ENCODE assay signal across 25 mouse cellular contexts in genomic region chr17:85847756-85848155, GRCm38 (mm10).
DNase-seq lines count a peak whose midpoint lies in the region; ATAC-seq and TF ChIP-seq lines count a peak whose summit lies in the region.
"Had no signal": no experiment of that assay in that cellular context is flagged by ENCODE, and none has a peak within 500 bp of the region (broad histone marks: within the 10 kb centered on the region; RNA-seq: fewer than 3 reads in every experiment).

No protein-coding gene starts in this region.

- H3K9ac ChIP-seq in kidney, postnatal 0 days (ENCODE audit: low read depth, low read length), result no peak overlapping the region
- 0 out of 2 replicates have a peak overlapping the region, but pooled peaks have one; percentile 32 for H3K9ac ChIP-seq in embryonic facial prominence, embryonic 13.5 days
- H3K9ac ChIP-seq in limb, embryonic 13.5 days, result no peak overlapping the region
- H3K9ac ChIP-seq: forebrain, embryonic 15.5 days; heart, embryonic 13.5 days; hindbrain, embryonic 13.5 days had no signal

- no peaks in the 10 kb centered on the region for H3K36me3 ChIP-seq in kidney, postnatal 0 days (ENCODE audit: insufficient read depth, low read length)
- no peaks in the 10 kb centered on the region for H3K36me3 ChIP-seq in embryonic facial prominence, embryonic 10.5 days (replicated peaks)
- H3K36me3 ChIP-seq in embryonic facial prominence, embryonic 13.5 days, result no peaks in the 10 kb centered on the region
- H3K36me3 ChIP-seq in limb, embryonic 13.5 days, result no peaks in the 10 kb centered on the region
- H3K36me3 ChIP-seq: forebrain, embryonic 15.5 days; heart, embryonic 13.5 days; hindbrain, embryonic 13.5 days had no signal

- no peaks in the 10 kb centered on the region for H3K9me3 ChIP-seq in kidney, postnatal 0 days (replicated peaks; ENCODE audit: low read length)
- H3K9me3 ChIP-seq in embryonic facial prominence, embryonic 10.5 days, result no peaks in the 10 kb centered on the region
- no peaks in the 10 kb centered on the region for H3K9me3 ChIP-seq in embryonic facial prominence, embryonic 13.5 days
- 0 out of 2 replicates have a peak, but pooled peaks cover 6% of the 10 kb centered on the region for H3K9me3 ChIP-seq in limb, embryonic 13.5 days
- H3K9me3 ChIP-seq: forebrain, embryonic 15.5 days; heart, embryonic 13.5 days; hindbrain, embryonic 13.5 days had no signal

- DNase-seq in kidney, postnatal 0 days (ENCODE audit: low spot score), result peak; percentile 59
- DNase-seq in kidney, postnatal 10 days, result no peak
- DNase-seq in embryonic facial prominence, embryonic 10.5 days (ENCODE audit: low spot score), result peak; percentile 74
- DNase-seq in adrenal gland, adult 8-10 months, result no peak
- DNase-seq in left cerebral cortex, postnatal 25 days (ENCODE audit: low spot score in 2 of 2), result no peak
- DNase-seq in heart, adult 9 months (ENCODE audit: low spot score in 2 of 2), result no peak
- DNase-seq: adrenal gland, adult 2 months; cerebellum, adult 18-20 months; cerebellum, postnatal 14 days; gastrocnemius, postnatal 10 days; heart, postnatal 14 days; kidney, adult 18-20 months; kidney, postnatal 25 days; layer of hippocampus, postnatal 36 days; lung, adult 18-20 months; lung, postnatal 14 days; right cerebral cortex, postnatal 25 days; thymus, postnatal 14 days had no signal

- intact Hi-C loops in left cerebral cortex, postnatal 25 days (cut with DNase I), result no loop called here

- H3K4me2 ChIP-seq in kidney, postnatal 0 days (ENCODE audit: low read length), result no peak overlapping the region
- H3K4me2 ChIP-seq in embryonic facial prominence, embryonic 13.5 days, result peak overlapping the region; percentile 26
- peak overlapping the region; percentile 33 for H3K4me2 ChIP-seq in limb, embryonic 13.5 days (replicated peaks)
- H3K4me2 ChIP-seq: forebrain, embryonic 15.5 days; heart, embryonic 13.5 days; hindbrain, embryonic 13.5 days; liver, embryonic 11.5 days had no signal

- H3K4me1 ChIP-seq in kidney, postnatal 0 days (replicated peaks; ENCODE audit: insufficient read depth, low read length), result no peaks in the 10 kb centered on the region
- H3K4me1 ChIP-seq in embryonic facial prominence, embryonic 10.5 days, result peaks cover 38% of the 10 kb centered on the region
- peaks cover 17% of the 10 kb centered on the region for H3K4me1 ChIP-seq in embryonic facial prominence, embryonic 13.5 days
- peaks cover 23% of the 10 kb centered on the region for H3K4me1 ChIP-seq in limb, embryonic 13.5 days
- H3K4me1 ChIP-seq: forebrain, embryonic 15.5 days; heart, embryonic 13.5 days; hindbrain, embryonic 13.5 days had no signal

- no peak overlapping the region for H3K4me3 ChIP-seq in kidney, postnatal 0 days (replicated peaks; ENCODE audit: low read depth, low read length)
- 0 out of 2 replicates have a peak overlapping the region, but pooled peaks have one; percentile 2 for H3K4me3 ChIP-seq in embryonic facial prominence, embryonic 10.5 days
- H3K4me3 ChIP-seq in embryonic facial prominence, embryonic 13.5 days, result no peak overlapping the region
- no peak overlapping the region for H3K4me3 ChIP-seq in limb, embryonic 13.5 days
- H3K4me3 ChIP-seq: forebrain, embryonic 15.5 days; heart, embryonic 13.5 days; hindbrain, embryonic 13.5 days; layer of hippocampus, adult 2 months had no signal

- no peak for ATAC-seq in kidney, postnatal 0 days (replicated peaks; ENCODE audit: low FRiP score, low read depth)
- no peak for ATAC-seq in embryonic facial prominence, embryonic 13.5 days (ENCODE audit: insufficient number of reproducible peaks, insufficient read depth, low FRiP score, low TSS enrichment, low read depth)
- ATAC-seq in limb, embryonic 13.5 days (ENCODE audit: low FRiP score, low read depth), result peak; percentile 44; the same call in 1 of the 2 replicates
- ATAC-seq: forebrain, embryonic 15.5 days had no signal

- no peak for TF ChIP-seq CTCF in kidney, postnatal 0 days (IDR thresholded peaks at IDR 0.05; ENCODE audit: low read depth)

- 28% methylated on average over 7 of the region's 7 CpGs for WGBS in kidney, postnatal 0 days
- 39% methylated on average over 7 of the region's 7 CpGs for WGBS in embryonic facial prominence, embryonic 10.5 days
- WGBS in embryonic facial prominence, embryonic 13.5 days, result 19% methylated on average over 7 of the region's 7 CpGs
- WGBS in limb, embryonic 13.5 days, result 13% methylated on average over 7 of the region's 7 CpGs

- H3K27me3 ChIP-seq in kidney, postnatal 0 days (ENCODE audit: insufficient read depth, low read length), result no peaks in the 10 kb centered on the region
- H3K27me3 ChIP-seq in embryonic facial prominence, embryonic 10.5 days (replicated peaks; ENCODE audit: low read depth, poor library complexity, severe bottlenecking), result peaks cover 13% of the 10 kb centered on the region
- no peaks in the 10 kb centered on the region for H3K27me3 ChIP-seq in embryonic facial prominence, embryonic 13.5 days
- H3K27me3 ChIP-seq in limb, embryonic 13.5 days, result peaks cover 8% of the 10 kb centered on the region; the same call in 1 of the 2 replicates
- H3K27me3 ChIP-seq: forebrain, embryonic 15.5 days had no signal

- H3K27ac ChIP-seq in kidney, postnatal 0 days, result no peak overlapping the region
- peak overlapping the region; percentile 11; the same call in 1 of the 2 replicates for H3K27ac ChIP-seq in embryonic facial prominence, embryonic 10.5 days (replicated peaks)
- H3K27ac ChIP-seq in embryonic facial prominence, embryonic 13.5 days, result no peak overlapping the region
- no peak overlapping the region for H3K27ac ChIP-seq in limb, embryonic 13.5 days
- H3K27ac ChIP-seq: forebrain, embryonic 15.5 days; heart, embryonic 13.5 days; hindbrain, embryonic 13.5 days; layer of hippocampus, adult 2 months had no signal

Comparison
In these comparisons a context has a peak if more than half of its experiments do, and no peak if none do; other contexts are left out.
1. DNase-seq: peak in kidney, postnatal 0 days (single experiment) and embryonic facial prominence, embryonic 10.5 days (single experiment); none in kidney, postnatal 10 days (single experiment), adrenal gland, adult 8-10 months (single experiment), left cerebral cortex, postnatal 25 days (0 of 2) and heart, adult 9 months (0 of 2).